Mouse (Mus musculus): ENCODE results near the gene Pitpnc1.
A peak's percentile ranks its signal among the peaks of the same experiment; 100 is the strongest.
"Not testable (repeated sequence)": the region's sequence is repeated elsewhere in the genome, so short reads cannot be mapped to it uniquely, and the experiment has no call there.

Pitpnc1 gene

GRCm38 (mm10) chr11:107470521-107471041 lies at the start of gene Pitpnc1:
Gene Pitpnc1 (minus strand): TSS chr11:107470699.
- DNase-seq (ENCODE audit: low spot score in 2 of 2), result peak; percentile 86

- no peak for DNase-seq (ENCODE audit: low spot score in 2 of 2)
Measured at GRCm38 (mm10) chr11:107518645-107519429, 48.3 kb upstream of the Pitpnc1 start.

- DNase-seq (ENCODE audit: low spot score in 2 of 2), result no peak
Measured at GRCm38 (mm10) chr11:107516387-107516786, 45.9 kb upstream of the Pitpnc1 start.

- no peak for DNase-seq (ENCODE audit: low spot score in 2 of 2)
Measured at GRCm38 (mm10) chr11:107513047-107513446, 42.5 kb upstream of the Pitpnc1 start.

- peak; percentile 44 to 66 for DNase-seq (ENCODE audit: low spot score in 2 of 2)
Measured at GRCm38 (mm10) chr11:107511954-107512353, 41.5 kb upstream of the Pitpnc1 start.

GRCm38 (mm10) chr11:107510362-107511269 lies 40.1 kb upstream of the Pitpnc1 start:
- DNase-seq (ENCODE audit: low spot score in 2 of 2), result no peak

GRCm38 (mm10) chr11:107509631-107510338 lies 39.3 kb upstream of the Pitpnc1 start:
- no peak for DNase-seq (ENCODE audit: low spot score in 2 of 2)

- peak in 1 of 2 experiments; percentile 20 for DNase-seq (ENCODE audit: low spot score in 2 of 2)
Measured at GRCm38 (mm10) chr11:107506260-107506659, 35.8 kb upstream of the Pitpnc1 start.

- not testable (repeated sequence) for DNase-seq (ENCODE audit: low spot score in 2 of 2)
Measured at GRCm38 (mm10) chr11:107504364-107504763, 33.9 kb upstream of the Pitpnc1 start.

- DNase-seq (ENCODE audit: low spot score in 2 of 2), result no peak
Measured at GRCm38 (mm10) chr11:107502801-107503200, 32.3 kb upstream of the Pitpnc1 start.

- DNase-seq (ENCODE audit: low spot score in 2 of 2), result no peak
Measured at GRCm38 (mm10) chr11:107484341-107484740, 13.8 kb upstream of the Pitpnc1 start.

GRCm38 (mm10) chr11:107479862-107480203 lies 9.3 kb upstream of the Pitpnc1 start:
- no peak for DNase-seq (ENCODE audit: low spot score in 2 of 2)

- peak; percentile 96 to 97 for DNase-seq (ENCODE audit: low spot score in 2 of 2)
Measured at GRCm38 (mm10) chr11:107479053-107479861, 8.8 kb upstream of the Pitpnc1 start, which contains the start of gene Psmd12. Gene Psmd12 (plus strand): TSS chr11:107479484.

GRCm38 (mm10) chr11:107473137-107473820 lies 2.8 kb upstream of the Pitpnc1 start:
- DNase-seq (ENCODE audit: low spot score in 2 of 2), result peak; percentile 67 to 68

- DNase-seq (ENCODE audit: low spot score in 2 of 2), result no peak
Measured at GRCm38 (mm10) chr11:107472304-107472703, 1.8 kb upstream of the Pitpnc1 start.

- DNase-seq (ENCODE audit: low spot score in 2 of 2), result peak in 1 of 2 experiments; percentile 16
Measured at GRCm38 (mm10) chr11:107471071-107471720, 697 bp upstream of the Pitpnc1 start.

- DNase-seq (ENCODE audit: low spot score in 2 of 2), result peak; percentile 47 to 54
Measured at GRCm38 (mm10) chr11:107469523-107470371, 752 bp downstream of the Pitpnc1 start.

GRCm38 (mm10) chr11:107469031-107469522 lies 1.4 kb downstream of the Pitpnc1 start:
- DNase-seq (ENCODE audit: low spot score in 2 of 2), result peak; percentile 66 to 71

All from natural killer cell, adult 2 months (primary cell).